Mouse (Mus musculus): ENCODE measurements around the gene Zfp683.

DNA sequence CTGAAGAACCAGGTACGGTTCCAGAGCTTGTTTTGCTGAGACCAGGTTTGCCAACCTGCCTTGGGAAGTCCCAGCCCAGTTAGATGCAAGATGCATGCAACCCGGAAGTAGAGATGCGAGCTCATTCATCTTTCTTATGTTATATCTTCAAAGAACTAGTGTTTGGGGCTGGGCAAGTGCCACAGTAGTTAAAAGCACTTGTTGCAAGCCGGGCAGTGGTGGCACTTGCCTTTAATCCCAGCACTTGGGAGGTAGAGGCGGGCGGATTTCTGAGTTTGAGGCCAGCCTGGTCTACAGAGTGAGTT is 37.5 kb downstream of the Zfp683 start:
- TF ChIP-seq GATA1 (IDR thresholded peaks at IDR 0.05; ENCODE audit: borderline replicate concordance, low read length) (no peak), FLI1 (IDR thresholded peaks at IDR 0.05; ENCODE audit: low read length) (no peak)
